Mouse (Mus musculus) lung, embryonic 16.5 days (tissue): ENCODE results near the gene Tbc1d10b. TPM values are rescaled to one million over a fixed set of nuclear protein-coding genes. Genes with fewer than 3 reads are reported as not detected.

Source experiments
- ATAC-seq: fragments of 200-750 bp; cut with Nextera tagmentation; 2 replicates; pipeline ENCODE4 v1.8.0; 2017; ENCODE audit warnings: low read depth, mild to moderate bottlenecking, moderate library complexity
- H3K27ac ChIP-seq: fragments of 300-500 bp; sonication (generic); 2 replicates; pipeline ENCODE4 v1.5.1; 2014; ENCODE audit warnings: mild to moderate bottlenecking, control low read depth, low read length
- H3K27me3 ChIP-seq: fragments of 300-500 bp; sonication (generic); 2 replicates; pipeline ENCODE4 v1.6.1; 2014; ENCODE audit warnings: low read depth, low read length, mixed read lengths; ENCODE audit not compliant: control insufficient read depth, insufficient read depth
- H3K36me3 ChIP-seq: fragments of 300-500 bp; sonication (generic); 2 replicates; pipeline ENCODE4 v1.6.1; 2014; ENCODE audit warnings: low read length; ENCODE audit not compliant: control insufficient read depth, insufficient read depth
- H3K4me1 ChIP-seq: fragments of 300-500 bp; sonication (generic); replicated peaks from 2 replicates; pipeline ENCODE4 v1.6.1; 2014; ENCODE audit warnings: low read length, mixed read lengths; ENCODE audit not compliant: control insufficient read depth, insufficient read depth
- H3K4me2 ChIP-seq: fragments of 300-500 bp; sonication (generic); 2 replicates; pipeline ENCODE4 v1.6.1; 2014; ENCODE audit warnings: low read depth, low read length, control low read depth
- H3K4me3 ChIP-seq: fragments of 300-500 bp; sonication (generic); 2 replicates; pipeline ENCODE4 v1.5.1; 2014; ENCODE audit warnings: mild to moderate bottlenecking, low read length, control low read depth
- H3K9ac ChIP-seq: fragments of 300-500 bp; sonication (generic); 2 replicates; pipeline ENCODE4 v1.6.1; 2014; ENCODE audit warnings: low read length, control low read depth
- H3K9me3 ChIP-seq: fragments of 300-500 bp; sonication (generic); 2 replicates; pipeline ENCODE4 v1.6.1; 2016; ENCODE audit warnings: low read length; ENCODE audit not compliant: control insufficient read depth
- WGBS: fragments of 180-500 bp; shearing (Covaris S2); extraction: QIAGEN DNeasy Blood & Tissue Kit; methylation state at CpG from one replicate; pipeline ENCODE4 v1.1.7; 2014; 5-methylcytosine and 5-hydroxymethylcytosine counted together
- polyA plus RNA-seq: library from polyadenylated mRNA; unstranded; fragments of >200 nt; fragmentation: Nextera tagmentation; extraction: Ambion mirVana; gene quantifications from 2 replicates; pipeline ENCODE4 v1.2.1, GENCODE M21; 2015

Tbc1d10b gene
- polyA plus RNA-seq, 1 experiment from 2014 or later = 20.5 TPM

GRCm38 (mm10) chr7:127194011-127194632, 14.1 kb downstream of the Tbc1d10b start:
- Histone ChIP-seq H3K9me3 (no peaks in the 10 kb centered on the region), H3K9ac (no peak overlapping the region; the same call in 1 of the 2 replicates), H3K4me2 (peak overlapping the region; percentile 93), H3K27me3 (no peaks in the 10 kb centered on the region), H3K27ac (no peak overlapping the region), H3K4me3 (no peak overlapping the region), H3K4me1 (peaks cover 17% of the 10 kb centered on the region), H3K36me3 (peaks cover 47% of the 10 kb centered on the region)
- ATAC-seq = no peak
- WGBS = 87% methylated on average over 17 of the region's 17 CpGs

GRCm38 (mm10) chr7:127192989-127193388, 15.3 kb downstream of the Tbc1d10b start:
- Histone ChIP-seq H3K27me3 (no peaks in the 10 kb centered on the region), H3K9me3 (no peaks in the 10 kb centered on the region), H3K4me1 (peaks cover 17% of the 10 kb centered on the region), H3K36me3 (peaks cover 36% of the 10 kb centered on the region), H3K4me3 (no peak overlapping the region), H3K27ac (no peak overlapping the region), H3K4me2 (no peak overlapping the region), H3K9ac (no peak overlapping the region)
- 89% methylated on average over 5 of the region's 5 CpGs for WGBS
- no peak for ATAC-seq

GRCm38 (mm10) chr7:127190672-127191071, 17.6 kb downstream of the Tbc1d10b start:
- peaks cover 10% of the 10 kb centered on the region for H3K4me1 ChIP-seq
- no peak overlapping the region for H3K4me3 ChIP-seq
- no peak overlapping the region for H3K9ac ChIP-seq
- H3K27ac ChIP-seq = no peak overlapping the region
- H3K4me2 ChIP-seq = no peak overlapping the region
- H3K9me3 ChIP-seq = no peaks in the 10 kb centered on the region
- no peaks in the 10 kb centered on the region for H3K27me3 ChIP-seq
- no peak for ATAC-seq
- peaks cover 25% of the 10 kb centered on the region for H3K36me3 ChIP-seq
- WGBS = 76% methylated on average over 6 of the region's 6 CpGs

GRCm38 (mm10) chr7:127188305-127189276, 19.7 kb downstream of the Tbc1d10b start:
- 78% methylated on average over 17 of the region's 17 CpGs for WGBS
- Histone ChIP-seq H3K4me1 (no peaks in the 10 kb centered on the region), H3K4me2 (no peak overlapping the region), H3K36me3 (peaks cover 18% of the 10 kb centered on the region), H3K27ac (no peak overlapping the region), H3K9ac (no peak overlapping the region), H3K27me3 (no peaks in the 10 kb centered on the region), H3K9me3 (no peaks in the 10 kb centered on the region), H3K4me3 (no peak overlapping the region)
- no peak for ATAC-seq

GRCm38 (mm10) chr7:127187351-127187750, 20.9 kb downstream of the Tbc1d10b start:
- H3K4me1 ChIP-seq = no peaks in the 10 kb centered on the region
- H3K9me3 ChIP-seq = no peaks in the 10 kb centered on the region
- ATAC-seq = no peak
- H3K36me3 ChIP-seq = peaks cover 9% of the 10 kb centered on the region
- WGBS = 67% methylated on average over 9 of the region's 10 CpGs
- no peak overlapping the region for H3K4me2 ChIP-seq
- H3K27me3 ChIP-seq = no peaks in the 10 kb centered on the region
- no peak overlapping the region for H3K4me3 ChIP-seq
- H3K27ac ChIP-seq = no peak overlapping the region
- H3K9ac ChIP-seq = no peak overlapping the region

- ATAC-seq = 0 out of 2 replicates have a peak, but pooled peaks have one; percentile 43
- Histone ChIP-seq H3K4me1 (no peaks in the 10 kb centered on the region), H3K27ac (no peak overlapping the region), H3K9ac (no peak overlapping the region), H3K4me3 (no peak overlapping the region), H3K9me3 (no peaks in the 10 kb centered on the region), H3K4me2 (no peak overlapping the region), H3K27me3 (no peaks in the 10 kb centered on the region), H3K36me3 (no peaks in the 10 kb centered on the region)
- whole genome bisulfite sequencing = 56% methylated on average over 3 of the region's 3 CpGs
Observed at GRCm38 (mm10) chr7:127185601-127186000, 22.7 kb downstream of the Tbc1d10b start.

- Histone ChIP-seq H3K9me3 (no peaks in the 10 kb centered on the region), H3K36me3 (no peaks in the 10 kb centered on the region), H3K27ac (no peak overlapping the region), H3K9ac (no peak overlapping the region), H3K27me3 (no peaks in the 10 kb centered on the region), H3K4me1 (no peaks in the 10 kb centered on the region), H3K4me2 (no peak overlapping the region), H3K4me3 (no peak overlapping the region)
- ATAC-seq = no peak
- 10% methylated on average over 1 of the region's 1 CpGs for WGBS
Observed at GRCm38 (mm10) chr7:127184720-127185119, 23.5 kb downstream of the Tbc1d10b start.

GRCm38 (mm10) chr7:127183828-127184227, 24.4 kb downstream of the Tbc1d10b start:
- no peak overlapping the region for H3K4me2 ChIP-seq
- H3K36me3 ChIP-seq = no peaks in the 10 kb centered on the region
- ATAC-seq = no peak
- no peaks in the 10 kb centered on the region for H3K4me1 ChIP-seq
- no peaks in the 10 kb centered on the region for H3K27me3 ChIP-seq
- no peak overlapping the region for H3K9ac ChIP-seq
- H3K4me3 ChIP-seq = no peak overlapping the region
- H3K27ac ChIP-seq = no peak overlapping the region
- no peaks in the 10 kb centered on the region for H3K9me3 ChIP-seq
- 70% methylated on average over 6 of the region's 6 CpGs for WGBS

- Histone ChIP-seq H3K4me3 (no peak overlapping the region), H3K36me3 (no peaks in the 10 kb centered on the region), H3K27ac (no peak overlapping the region), H3K9ac (no peak overlapping the region), H3K9me3 (no peaks in the 10 kb centered on the region), H3K4me2 (no peak overlapping the region), H3K4me1 (no peaks in the 10 kb centered on the region), H3K27me3 (no peaks in the 10 kb centered on the region)
- 53% methylated on average over 8 of the region's 8 CpGs for WGBS
- ATAC-seq = no peak
Observed at GRCm38 (mm10) chr7:127183345-127183744, 24.9 kb downstream of the Tbc1d10b start.
